Mouse (Mus musculus): Measurements from ENCODE around the gene Tnfrsf21.

The Tnfrsf21 gene

GRCm38 (mm10) chr17:43134991-43135390 is 118.6 kb downstream of the Tnfrsf21 start:
- DNase-seq = no peak

- no peak for DNase-seq
These were observed 119.3 kb downstream of the Tnfrsf21 start for GRCm38 (mm10) chr17:43135398-43136265.

GRCm38 (mm10) chr17:43136720-43137119 is 120.4 kb downstream of the Tnfrsf21 start:
- no peak for DNase-seq

GRCm38 (mm10) chr17:43137838-43138237 is 121.5 kb downstream of the Tnfrsf21 start:
- no peak for DNase-seq

GRCm38 (mm10) chr17:43138356-43138755 is 122.0 kb downstream of the Tnfrsf21 start:
- no peak for DNase-seq

Measured in cerebellum, adult 11 months (tissue).